Mouse (Mus musculus): ENCODE data around the gene Syne4. TPM values are rescaled to one million over a fixed set of nuclear protein-coding genes. Genes with fewer than 3 reads are reported as not detected.

Gene Syne4
- polyA plus RNA-seq, 1 experiment from 2014 or later, result 10.0 TPM

- Histone ChIP-seq H3K4me2 (ENCODE audit: low read depth, low read length) (peak within 1 kb of the TSS; percentile 92), H3K27ac (ENCODE audit: low read length) (peak within 1 kb of the TSS; percentile 96), H3K27me3 (ENCODE audit: control insufficient read depth, insufficient read depth, low read length) (no peaks in the 10 kb centered on the region), H3K9ac (ENCODE audit: low read length) (peak within 1 kb of the TSS; percentile 97), H3K4me1 (ENCODE audit: control insufficient read depth, insufficient read depth, low read length) (peaks cover 15% of the 10 kb centered on the region), H3K4me3 (ENCODE audit: low read length) (peak within 1 kb of the TSS; percentile 95), H3K36me3 (ENCODE audit: control insufficient read depth, insufficient read depth) (no peaks in the 10 kb centered on the region), H3K9me3 (replicated peaks; ENCODE audit: control insufficient read depth, low read length) (no peaks in the 10 kb centered on the region)
- peak; percentile 67 for ATAC-seq (replicated peaks; ENCODE audit: extremely low read depth, insufficient read depth, low FRiP score)
- WGBS, result under 1% methylated on average over 63 of the region's 63 CpGs
Measured at GRCm38 (mm10) chr7:30321539-30322284, 7.1 kb downstream of the Syne4 start, which contains the start of gene E130208F15Rik. Gene E130208F15Rik, plus strand, starts transcription at chr7:30321740.

- peak overlapping the region; percentile 96 for H3K27ac ChIP-seq (ENCODE audit: low read length)
- peaks cover 20% of the 10 kb centered on the region for H3K4me1 ChIP-seq (ENCODE audit: control insufficient read depth, insufficient read depth, low read length)
- no peaks in the 10 kb centered on the region for H3K36me3 ChIP-seq (ENCODE audit: control insufficient read depth, insufficient read depth)
- under 1% methylated on average over 20 of the region's 20 CpGs for WGBS
- peak overlapping the region; percentile 97 for H3K9ac ChIP-seq (ENCODE audit: low read length)
- peak overlapping the region; percentile 92 for H3K4me2 ChIP-seq (ENCODE audit: low read depth, low read length)
- peak overlapping the region; percentile 95 for H3K4me3 ChIP-seq (ENCODE audit: low read length)
- H3K9me3 ChIP-seq (replicated peaks; ENCODE audit: control insufficient read depth, low read length), result no peaks in the 10 kb centered on the region
- no peaks in the 10 kb centered on the region for H3K27me3 ChIP-seq (ENCODE audit: control insufficient read depth, insufficient read depth, low read length)
- peak; percentile 98 for ATAC-seq (replicated peaks; ENCODE audit: extremely low read depth, insufficient read depth, low FRiP score)
Measured at GRCm38 (mm10) chr7:30322285-30322667, 7.7 kb downstream of the Syne4 start.

GRCm38 (mm10) chr7:30322865-30323264 is 8.3 kb downstream of the Syne4 start:
- Histone ChIP-seq H3K4me3 (ENCODE audit: low read length) (peak overlapping the region; percentile 95), H3K4me1 (ENCODE audit: control insufficient read depth, insufficient read depth, low read length) (peaks cover 22% of the 10 kb centered on the region), H3K9me3 (replicated peaks; ENCODE audit: control insufficient read depth, low read length) (no peaks in the 10 kb centered on the region), H3K27me3 (ENCODE audit: control insufficient read depth, insufficient read depth, low read length) (no peaks in the 10 kb centered on the region), H3K9ac (ENCODE audit: low read length) (peak overlapping the region; percentile 77), H3K27ac (ENCODE audit: low read length) (peak overlapping the region; percentile 96), H3K4me2 (ENCODE audit: low read depth, low read length) (peak overlapping the region; percentile 92), H3K36me3 (ENCODE audit: control insufficient read depth, insufficient read depth) (no peaks in the 10 kb centered on the region)
- no peak for ATAC-seq (replicated peaks; ENCODE audit: extremely low read depth, insufficient read depth, low FRiP score)
- WGBS, result 27% methylated on average over 6 of the region's 6 CpGs

GRCm38 (mm10) chr7:30323795-30324194 is 9.2 kb downstream of the Syne4 start, which contains the start of gene Sdhaf1:
Gene Sdhaf1, minus strand, starts transcription at chr7:30323895.
- peak within 1 kb of the TSS; percentile 77 for H3K9ac ChIP-seq (ENCODE audit: low read length)
- WGBS, result 71% methylated on average over 3 of the region's 3 CpGs
- no peak for ATAC-seq (replicated peaks; ENCODE audit: extremely low read depth, insufficient read depth, low FRiP score)
- H3K36me3 ChIP-seq (ENCODE audit: control insufficient read depth, insufficient read depth), result no peaks in the 10 kb centered on the region
- H3K4me1 ChIP-seq (ENCODE audit: control insufficient read depth, insufficient read depth, low read length), result peaks cover 22% of the 10 kb centered on the region
- peak within 1 kb of the TSS; percentile 95 for H3K4me3 ChIP-seq (ENCODE audit: low read length)
- peak within 1 kb of the TSS; percentile 96 for H3K27ac ChIP-seq (ENCODE audit: low read length)
- no peaks in the 10 kb centered on the region for H3K9me3 ChIP-seq (replicated peaks; ENCODE audit: control insufficient read depth, low read length)
- no peaks in the 10 kb centered on the region for H3K27me3 ChIP-seq (ENCODE audit: control insufficient read depth, insufficient read depth, low read length)
- H3K4me2 ChIP-seq (ENCODE audit: low read depth, low read length), result peak within 1 kb of the TSS; percentile 92

GRCm38 (mm10) chr7:30324300-30324944 is 9.8 kb downstream of the Syne4 start:
- Histone ChIP-seq H3K4me3 (ENCODE audit: low read length) (no peak overlapping the region), H3K9ac (ENCODE audit: low read length) (no peak overlapping the region), H3K4me1 (ENCODE audit: control insufficient read depth, insufficient read depth, low read length) (peaks cover 22% of the 10 kb centered on the region), H3K4me2 (ENCODE audit: low read depth, low read length) (no peak overlapping the region), H3K36me3 (ENCODE audit: control insufficient read depth, insufficient read depth) (no peaks in the 10 kb centered on the region), H3K9me3 (replicated peaks; ENCODE audit: control insufficient read depth, low read length) (no peaks in the 10 kb centered on the region), H3K27ac (ENCODE audit: low read length) (no peak overlapping the region), H3K27me3 (ENCODE audit: control insufficient read depth, insufficient read depth, low read length) (no peaks in the 10 kb centered on the region)
- 71% methylated on average over 5 of the region's 5 CpGs for WGBS
- no peak for ATAC-seq (replicated peaks; ENCODE audit: extremely low read depth, insufficient read depth, low FRiP score)

GRCm38 (mm10) chr7:30325364-30325763 is 10.8 kb downstream of the Syne4 start:
- Histone ChIP-seq H3K9me3 (replicated peaks; ENCODE audit: control insufficient read depth, low read length) (no peaks in the 10 kb centered on the region), H3K27me3 (ENCODE audit: control insufficient read depth, insufficient read depth, low read length) (no peaks in the 10 kb centered on the region), H3K9ac (ENCODE audit: low read length) (no peak overlapping the region), H3K36me3 (ENCODE audit: control insufficient read depth, insufficient read depth) (no peaks in the 10 kb centered on the region), H3K4me1 (ENCODE audit: control insufficient read depth, insufficient read depth, low read length) (peaks cover 22% of the 10 kb centered on the region), H3K4me3 (ENCODE audit: low read length) (no peak overlapping the region), H3K4me2 (ENCODE audit: low read depth, low read length) (no peak overlapping the region), H3K27ac (ENCODE audit: low read length) (no peak overlapping the region)
- WGBS, result 48% methylated on average over 2 of the region's 2 CpGs
- no peak for ATAC-seq (replicated peaks; ENCODE audit: extremely low read depth, insufficient read depth, low FRiP score)

- peaks cover 15% of the 10 kb centered on the region for H3K4me1 ChIP-seq (ENCODE audit: control insufficient read depth, insufficient read depth, low read length)
- H3K36me3 ChIP-seq (ENCODE audit: control insufficient read depth, insufficient read depth), result no peaks in the 10 kb centered on the region
- no peaks in the 10 kb centered on the region for H3K27me3 ChIP-seq (ENCODE audit: control insufficient read depth, insufficient read depth, low read length)
- no peak for ATAC-seq (replicated peaks; ENCODE audit: extremely low read depth, insufficient read depth, low FRiP score)
- no peak overlapping the region for H3K4me3 ChIP-seq (ENCODE audit: low read length)
- no peak overlapping the region for H3K9ac ChIP-seq (ENCODE audit: low read length)
- H3K27ac ChIP-seq (ENCODE audit: low read length), result no peak overlapping the region
- no peak overlapping the region for H3K4me2 ChIP-seq (ENCODE audit: low read depth, low read length)
- no peaks in the 10 kb centered on the region for H3K9me3 ChIP-seq (replicated peaks; ENCODE audit: control insufficient read depth, low read length)
Measured at GRCm38 (mm10) chr7:30326427-30326826, 11.8 kb downstream of the Syne4 start.

- ATAC-seq (replicated peaks; ENCODE audit: extremely low read depth, insufficient read depth, low FRiP score), result peak; percentile 8; the same call in 1 of the 2 replicates
- H3K4me3 ChIP-seq (ENCODE audit: low read length), result no peak overlapping the region
- H3K36me3 ChIP-seq (ENCODE audit: control insufficient read depth, insufficient read depth), result no peaks in the 10 kb centered on the region
- H3K4me2 ChIP-seq (ENCODE audit: low read depth, low read length), result peak overlapping the region; percentile 15; the same call in 1 of the 2 replicates
- no peaks in the 10 kb centered on the region for H3K9me3 ChIP-seq (replicated peaks; ENCODE audit: control insufficient read depth, low read length)
- H3K27me3 ChIP-seq (ENCODE audit: control insufficient read depth, insufficient read depth, low read length), result no peaks in the 10 kb centered on the region
- peak overlapping the region; percentile 66 for H3K27ac ChIP-seq (ENCODE audit: low read length)
- H3K9ac ChIP-seq (ENCODE audit: low read length), result no peak overlapping the region
- peaks cover 18% of the 10 kb centered on the region for H3K4me1 ChIP-seq (ENCODE audit: control insufficient read depth, insufficient read depth, low read length)
- WGBS, result 42% methylated on average over 15 of the region's 15 CpGs
Measured at GRCm38 (mm10) chr7:30327140-30327539, 12.5 kb downstream of the Syne4 start.

- H3K36me3 ChIP-seq (ENCODE audit: control insufficient read depth, insufficient read depth), result no peaks in the 10 kb centered on the region
- H3K27ac ChIP-seq (ENCODE audit: low read length), result no peak overlapping the region
- H3K9me3 ChIP-seq (replicated peaks; ENCODE audit: control insufficient read depth, low read length), result no peaks in the 10 kb centered on the region
- no peak overlapping the region for H3K4me2 ChIP-seq (ENCODE audit: low read depth, low read length)
- ATAC-seq (replicated peaks; ENCODE audit: extremely low read depth, insufficient read depth, low FRiP score), result no peak
- no peak overlapping the region for H3K4me3 ChIP-seq (ENCODE audit: low read length)
- 59% methylated on average over 10 of the region's 10 CpGs for WGBS
- H3K9ac ChIP-seq (ENCODE audit: low read length), result no peak overlapping the region
- peaks cover 23% of the 10 kb centered on the region for H3K4me1 ChIP-seq (ENCODE audit: control insufficient read depth, insufficient read depth, low read length)
- H3K27me3 ChIP-seq (ENCODE audit: control insufficient read depth, insufficient read depth, low read length), result no peaks in the 10 kb centered on the region
Measured at GRCm38 (mm10) chr7:30328379-30328778, 13.8 kb downstream of the Syne4 start.

Measured in heart, embryonic 16.5 days (tissue).